Mouse (Mus musculus) mesoderm, embryonic 11.5 days (tissue): ENCODE results near the gene Adamts20.

Experiments
- DNase-seq: peaks from one replicate; pipeline ENCODE4 v3.0.0-alpha.2; 2012; ENCODE audit warnings: low read depth, low spot score

Gene Adamts20

DNA sequence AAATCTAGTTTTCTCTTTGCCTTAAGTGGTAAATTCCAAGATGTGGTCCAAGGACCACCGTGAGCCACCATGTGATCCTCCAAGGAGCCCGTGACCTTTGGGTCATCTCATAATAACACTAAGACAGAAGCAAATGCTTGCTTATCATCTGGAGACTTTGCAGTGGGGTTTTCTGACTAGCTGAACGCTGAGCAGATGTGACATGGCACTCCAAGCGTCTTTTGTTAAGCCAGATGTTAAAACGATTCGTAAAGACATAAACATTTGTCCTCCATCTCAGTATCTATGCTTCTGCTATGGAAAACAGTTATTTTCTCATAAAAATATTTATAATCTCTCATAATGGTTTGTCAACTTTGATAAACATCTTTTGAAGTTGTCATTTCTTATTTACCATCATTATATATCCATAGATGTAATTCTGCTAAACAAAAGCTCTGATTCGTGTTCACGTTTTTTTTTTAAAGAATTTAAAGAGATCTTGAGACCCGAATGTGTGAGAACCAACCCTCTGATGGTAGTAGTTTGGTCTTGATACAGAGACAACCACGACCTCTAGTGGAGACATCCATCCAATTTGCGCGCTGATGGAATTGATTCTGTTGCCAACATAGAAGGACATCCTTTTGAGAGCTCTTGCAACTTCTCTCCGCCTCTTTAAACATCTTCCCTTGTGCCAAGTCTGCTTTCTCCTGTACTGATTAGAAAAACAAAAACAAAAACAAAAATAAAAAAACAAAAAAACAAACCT, 212.1 kb downstream of the Adamts20 start:
- DNase-seq = peak; percentile 50

DNA sequence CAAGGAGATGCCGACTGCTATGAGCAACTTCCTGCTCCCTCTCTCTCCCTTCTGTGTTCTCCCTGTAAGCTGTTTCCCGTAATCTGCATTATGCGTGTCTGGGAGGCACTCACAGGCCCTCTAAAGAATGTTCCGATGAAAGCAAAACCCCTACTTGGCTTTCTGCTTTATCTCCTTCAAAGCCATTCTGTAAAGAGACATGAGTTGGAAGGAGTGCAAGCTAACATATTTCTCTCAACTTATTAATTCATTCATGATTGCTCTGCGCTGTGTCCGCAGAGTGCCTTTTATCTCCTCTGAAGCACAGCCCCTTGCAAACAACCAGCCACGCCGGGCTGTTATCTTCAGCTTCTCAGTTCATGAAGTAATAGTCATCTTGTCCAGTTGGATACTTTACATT, 215.5 kb downstream of the Adamts20 start:
- no peak for DNase-seq

DNA sequence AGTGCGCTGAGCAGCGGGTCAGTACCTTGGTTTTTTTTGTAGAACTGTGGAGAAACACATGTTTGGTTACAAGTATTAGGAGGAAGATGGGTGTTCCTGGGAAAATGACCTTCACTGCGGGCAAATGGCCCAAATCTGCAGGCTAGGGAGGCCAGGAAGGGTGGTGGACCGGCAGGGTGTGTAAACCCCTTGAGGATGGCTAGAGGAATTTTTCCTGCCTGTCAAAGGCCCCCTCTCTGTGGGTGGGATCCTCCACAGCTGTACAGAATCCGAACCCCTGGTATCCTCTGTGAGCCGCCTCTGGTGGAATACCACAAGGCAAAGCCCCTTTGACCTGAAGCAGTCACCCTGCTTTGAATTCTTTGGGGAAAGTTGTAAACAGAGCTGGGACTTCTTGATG, 216.8 kb downstream of the Adamts20 start:
- no peak for DNase-seq

DNA sequence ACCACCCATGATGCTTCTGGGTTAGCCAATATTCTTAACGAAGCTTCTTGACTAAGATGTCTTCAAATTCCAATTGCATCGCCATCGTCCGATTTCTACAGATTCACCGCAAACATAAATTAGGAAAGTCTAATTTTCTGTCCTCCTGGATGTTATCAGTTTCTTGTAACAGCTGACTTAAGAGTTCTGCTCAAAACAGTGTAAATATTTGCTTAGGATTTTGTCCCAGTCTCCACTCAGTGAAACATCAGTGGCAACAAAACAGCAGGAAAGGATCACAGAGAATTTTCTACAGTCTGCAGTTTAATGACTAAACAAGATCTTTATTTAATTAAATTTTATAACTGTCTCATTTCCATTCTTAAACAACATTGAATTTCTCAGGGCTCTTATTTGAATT, 218.5 kb downstream of the Adamts20 start:
- DNase-seq = no peak

DNA sequence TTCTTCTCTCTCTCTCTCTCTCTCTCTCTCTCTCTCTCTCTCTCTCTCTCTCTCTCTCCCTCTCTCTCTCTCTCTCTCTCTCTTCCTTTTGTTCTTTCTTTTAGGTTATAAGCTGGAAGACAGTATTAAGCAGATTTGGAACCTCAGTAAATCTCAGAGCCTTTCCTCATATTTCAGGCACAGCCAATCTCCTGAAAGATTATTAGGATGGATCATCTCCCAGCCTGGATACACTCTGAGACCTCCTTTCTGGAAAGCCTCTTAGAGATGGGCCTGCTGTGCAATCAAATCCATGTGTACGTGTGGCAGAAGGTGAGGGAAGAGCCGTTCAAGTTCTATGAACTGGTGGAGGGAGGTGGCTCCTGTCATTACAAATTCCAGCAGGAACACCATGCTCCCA, 220.9 kb downstream of the Adamts20 start:
- no peak for DNase-seq

DNA sequence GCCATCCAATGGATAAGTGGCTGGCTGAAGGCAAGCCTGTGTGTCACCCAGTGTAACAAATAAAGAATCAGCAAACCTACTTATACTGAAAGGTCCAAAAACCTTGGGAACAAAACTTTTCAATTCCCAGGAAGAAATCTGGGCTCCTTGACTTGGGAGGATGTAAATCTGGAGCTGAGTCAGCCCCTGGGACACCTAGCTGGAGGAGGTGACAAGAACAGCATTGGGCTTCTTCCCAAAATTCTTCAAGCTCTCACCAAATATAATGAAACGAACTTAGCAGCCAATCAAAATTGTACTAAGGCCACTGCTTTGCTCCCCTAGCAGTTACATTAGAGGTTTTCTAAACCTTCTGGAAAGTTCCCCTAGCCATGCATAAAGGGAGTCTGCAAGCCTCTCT, 223.1 kb downstream of the Adamts20 start:
- no peak for DNase-seq

DNA sequence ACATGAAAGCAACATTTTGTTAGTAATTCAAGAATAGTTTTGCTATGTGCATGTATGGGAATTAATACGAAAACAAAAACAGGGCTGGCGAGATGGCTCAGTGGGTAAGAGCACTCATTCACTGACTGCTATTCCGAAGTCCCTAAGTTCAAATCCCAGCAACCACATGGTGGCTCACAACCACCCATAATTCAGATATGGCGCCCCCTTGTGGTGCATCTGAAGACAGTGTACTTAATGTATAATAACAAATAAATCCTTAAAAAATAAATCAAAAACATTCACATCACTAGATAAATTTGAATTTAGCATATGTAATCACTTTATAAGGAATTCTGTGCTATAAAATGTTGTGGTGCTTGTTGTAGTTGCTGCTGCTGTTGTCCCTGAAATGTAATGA, 225.6 kb downstream of the Adamts20 start:
- DNase-seq = no peak

DNA sequence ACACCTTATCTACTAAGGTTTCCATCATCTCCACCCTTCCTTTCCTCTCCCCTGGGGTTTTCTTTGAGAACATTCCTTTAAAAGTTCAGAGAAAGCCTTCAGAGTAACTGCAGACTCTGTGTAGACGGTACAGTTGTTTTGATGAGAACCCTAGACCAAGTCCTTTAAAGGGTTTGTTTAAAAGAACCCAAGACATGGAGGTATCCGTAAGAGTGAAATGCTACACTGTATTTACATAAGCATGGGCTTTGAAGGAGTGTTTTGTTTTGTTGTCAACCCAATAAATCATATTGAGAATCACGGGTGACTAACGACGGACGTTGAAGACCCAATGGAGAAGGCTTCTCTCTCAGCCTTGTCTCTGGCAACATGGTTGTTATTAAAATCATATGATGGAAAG, 226.1 kb downstream of the Adamts20 start:
- no peak for DNase-seq

DNA sequence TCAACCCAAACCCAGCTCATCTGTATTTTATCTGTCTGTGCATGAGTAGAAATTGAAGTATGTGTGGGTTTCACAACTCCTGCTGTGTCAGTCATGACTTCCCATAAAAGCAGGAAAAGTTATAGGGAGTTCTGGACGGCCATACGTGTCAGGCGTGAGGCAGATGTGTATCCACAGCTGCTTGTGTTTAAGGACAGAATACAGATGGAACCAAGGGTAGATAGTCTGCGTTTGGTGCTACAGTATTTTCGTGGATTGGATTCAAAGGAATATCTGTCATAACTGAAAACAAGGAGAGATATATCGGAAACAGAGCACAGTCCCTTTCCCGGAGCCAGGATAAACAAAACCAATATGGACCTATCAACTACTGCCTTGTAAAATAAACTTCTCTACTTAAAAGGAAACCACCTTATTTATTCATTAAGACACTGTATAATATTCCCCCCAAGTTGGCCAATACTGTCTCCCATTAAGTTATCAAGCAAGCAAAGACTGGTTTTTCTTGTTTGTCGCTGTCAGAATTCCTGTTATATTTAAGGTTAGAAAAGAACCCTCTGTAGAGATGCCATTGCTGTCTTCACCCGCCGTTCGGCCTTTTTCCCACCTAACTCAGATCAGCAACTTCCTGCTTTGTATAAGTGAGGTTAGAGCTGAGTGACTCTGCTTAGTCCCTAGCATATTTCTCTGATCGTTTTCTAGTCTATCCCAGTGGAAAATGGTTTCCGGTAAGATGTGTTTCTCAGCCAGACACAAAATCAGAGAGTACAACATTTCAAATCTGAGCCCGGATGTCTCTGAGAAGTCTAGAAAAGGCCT, 227.0 kb downstream of the Adamts20 start:
- DNase-seq = no peak

DNA sequence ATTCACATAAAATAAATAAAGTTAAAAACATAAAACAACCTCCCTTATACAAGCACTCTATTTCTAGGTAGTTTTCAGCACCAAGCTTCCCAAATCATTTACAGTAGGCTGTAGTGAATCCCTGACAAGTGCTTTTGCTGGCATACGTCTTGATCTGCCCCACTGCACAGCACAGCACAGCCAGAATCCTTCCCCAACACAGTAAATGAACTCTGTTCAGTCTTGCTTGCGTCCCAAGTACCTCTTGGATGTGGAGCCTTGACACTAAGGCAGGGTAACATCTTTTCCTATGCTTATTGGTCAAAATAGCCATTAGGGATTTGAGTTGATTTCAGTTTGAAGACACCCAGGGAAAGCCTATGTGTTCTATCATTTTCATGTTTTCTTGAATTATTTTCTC, 228.5 kb downstream of the Adamts20 start:
- no peak for DNase-seq

DNA sequence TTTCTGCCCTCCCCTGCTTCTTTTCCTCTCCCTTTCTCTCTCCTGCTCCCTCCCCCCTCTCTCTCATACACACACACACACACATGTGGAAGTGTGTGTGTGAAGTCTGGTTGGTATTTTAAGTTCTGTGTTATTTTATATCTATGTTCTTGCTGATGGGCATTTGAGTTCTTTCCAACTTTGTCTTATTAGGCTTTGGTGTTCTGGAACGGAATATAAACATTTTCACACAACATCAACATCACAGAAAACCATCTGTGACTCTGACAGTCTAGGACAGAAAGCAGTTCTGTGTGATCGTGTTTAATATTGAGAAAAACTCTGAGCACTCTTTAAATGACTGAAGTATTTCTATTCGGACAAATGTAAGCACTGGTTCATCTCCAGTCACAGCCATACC, 229.1 kb downstream of the Adamts20 start:
- DNase-seq = no peak

DNA sequence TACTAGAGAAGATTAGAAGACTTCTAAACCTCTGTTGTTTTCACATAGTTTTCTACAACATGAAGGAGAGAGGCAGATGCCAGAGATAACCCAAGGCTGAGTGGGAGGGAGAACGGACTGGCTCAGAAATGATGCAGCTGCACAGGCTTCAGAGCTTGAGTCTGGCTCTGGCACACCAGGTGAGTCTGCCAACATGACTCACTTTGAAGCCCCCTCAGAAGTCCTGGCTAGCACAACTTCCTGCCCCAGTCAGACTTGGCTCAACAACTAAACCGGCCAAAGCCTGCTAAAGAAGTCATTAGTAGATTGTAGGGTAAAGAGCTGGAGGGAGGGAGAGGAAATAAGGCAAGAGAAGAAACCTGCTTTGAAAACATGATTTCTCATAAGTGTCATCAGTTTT, 230.0 kb downstream of the Adamts20 start:
- no peak for DNase-seq

DNA sequence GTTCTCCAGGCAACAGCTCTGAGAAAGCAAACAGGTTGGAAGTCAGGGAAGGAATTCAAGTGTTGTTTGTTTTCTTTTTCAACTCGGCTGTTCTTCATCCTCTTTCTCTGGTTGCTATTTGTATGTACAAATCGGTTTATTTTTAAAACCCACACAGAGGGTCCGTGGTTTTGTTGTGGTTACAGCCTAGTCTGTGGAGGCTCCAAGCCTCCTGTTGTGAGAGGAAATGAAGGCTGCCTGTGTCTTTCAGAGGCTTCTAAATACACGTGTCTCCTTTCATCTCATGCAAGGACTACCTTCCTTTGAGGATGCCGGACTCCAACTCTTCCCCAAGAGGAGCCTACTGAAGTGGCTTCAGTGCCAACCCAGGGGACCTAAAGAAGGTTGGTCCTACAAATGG, 234.0 kb downstream of the Adamts20 start:
- DNase-seq = no peak

DNA sequence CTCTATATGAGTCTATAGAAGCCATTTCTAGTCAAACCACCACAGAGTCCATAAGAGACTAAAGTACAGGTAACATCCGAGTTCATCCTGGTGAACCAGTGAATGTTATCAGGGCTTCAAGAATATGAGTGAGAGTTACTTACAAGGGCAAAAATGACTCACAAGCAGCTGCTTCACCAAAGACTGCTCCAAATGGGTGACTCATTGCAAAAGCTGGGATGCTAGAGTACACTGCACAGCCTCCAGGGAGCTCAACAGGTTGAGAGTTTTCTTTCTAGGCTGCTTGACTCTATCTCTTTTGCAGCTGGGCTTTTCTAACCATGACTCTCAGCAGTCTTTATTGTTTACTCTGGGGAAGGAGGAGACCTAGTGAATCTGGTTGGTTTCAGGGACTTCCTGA, 237.8 kb downstream of the Adamts20 start:
- DNase-seq = no peak

DNA sequence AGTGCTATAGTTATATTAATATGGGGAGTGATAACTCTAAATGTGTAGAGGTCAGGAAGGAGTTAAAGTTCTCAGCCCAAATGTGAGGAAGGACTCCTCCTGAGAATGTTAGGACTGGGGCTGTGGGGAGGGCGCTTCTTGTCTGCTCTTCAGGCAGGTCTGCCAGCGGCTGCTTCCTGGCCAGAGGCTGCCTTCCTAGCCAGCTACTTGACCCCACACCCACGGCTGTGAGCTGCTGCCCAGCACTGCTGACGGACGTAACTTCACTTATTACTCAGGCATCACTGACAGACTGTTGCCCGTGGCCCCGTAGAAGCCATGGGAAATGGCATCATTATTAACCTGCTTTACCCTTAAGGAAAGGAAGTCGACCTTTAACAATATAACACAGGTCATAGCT, 242.1 kb downstream of the Adamts20 start:
- no peak for DNase-seq

DNA sequence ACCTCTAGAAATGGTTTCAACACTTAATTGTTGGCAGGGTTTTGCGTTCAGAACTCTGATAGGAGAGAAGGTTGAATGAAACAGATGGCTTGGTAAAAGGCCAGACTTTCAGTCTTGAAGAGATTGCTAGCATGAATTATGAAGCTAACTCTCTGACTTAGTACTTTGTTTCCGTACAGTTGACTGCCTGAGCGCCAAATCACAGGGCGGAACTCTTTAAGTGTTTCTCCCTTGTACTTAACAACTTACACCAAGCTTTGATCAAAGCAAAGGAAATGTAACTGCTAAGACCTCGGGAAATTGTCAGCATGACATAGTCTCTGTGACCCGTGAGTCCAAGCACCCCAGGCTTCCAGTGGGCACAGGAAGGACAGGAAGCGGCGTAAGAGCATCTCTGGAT, 244.5 kb downstream of the Adamts20 start:
- no peak for DNase-seq
